Mouse (Mus musculus) lung, adult 2 months (tissue): Measurements from ENCODE around the gene Lck. TPM values are rescaled to one million over a fixed set of nuclear protein-coding genes. Genes with fewer than 3 reads are reported as not detected.
A peak's percentile ranks its signal among the peaks of the same experiment; 100 is the strongest.
"Not testable (repeated sequence)": the region's sequence is repeated elsewhere in the genome, so short reads cannot be mapped to it uniquely, and the experiment has no call there.

Experiments used
- DNase-seq: peaks from one replicate; pipeline ENCODE4 v3.0.0; 2022
- H3K4me1 ChIP-seq: fragments of 200-500 bp; 2 replicates; pipeline ENCODE4 v1.6.1; 2011; ENCODE audit warnings: low read length; ENCODE audit not compliant: control insufficient read depth, insufficient read depth
- H3K4me3 ChIP-seq: fragments of 200-500 bp; replicated peaks from 2 replicates; pipeline ENCODE3; 2011; ENCODE audit warnings: low read depth, mild to moderate bottlenecking, control low read depth, low read length; ENCODE audit errors: extremely low read depth
- CTCF ChIP-seq: fragments of 200-500 bp; IDR thresholded peaks from 2 replicates; pipeline ENCODE4 v1.5.1; 2011; ENCODE audit warnings: mild to moderate bottlenecking, low read length, control low read depth; ENCODE audit not compliant: insufficient read depth
- POLR2A ChIP-seq: fragments of 200-500 bp; IDR thresholded peaks from 2 replicates; pipeline ENCODE4 v1.6.1; 2011; ENCODE audit warnings: low read depth, mild to moderate bottlenecking, control low read depth, low read length, borderline replicate concordance; ENCODE audit errors: extremely low read depth
- WGBS: fragments of 180-500 bp; shearing (Covaris S2); methylation state at CpG from one replicate; pipeline ENCODE4 v1.1.7; 2018; 5-methylcytosine and 5-hydroxymethylcytosine counted together
- polyA plus RNA-seq: library from polyadenylated mRNA; depleted of rRNA; stranded (reverse); fragments of >200 nt; gene quantifications from 2 replicates; pipeline ENCODE4 v1.2.3, GENCODE M21; 2012

The Lck gene
- polyA plus RNA-seq, 1 experiment = 11.8 TPM

GRCm38 (mm10) chr4:129557256-129557808, 16.1 kb downstream of the Lck start:
- Histone ChIP-seq H3K4me3 (no peak overlapping the region), H3K4me1 (peaks cover 6% of the 10 kb centered on the region)
- DNase-seq = no peak
- TF ChIP-seq POLR2A = no peak
- no peak for TF ChIP-seq CTCF
- 78% methylated on average over 9 of the region's 9 CpGs for WGBS

GRCm38 (mm10) chr4:129556532-129557223, 16.8 kb downstream of the Lck start:
- TF ChIP-seq POLR2A = peak; percentile 87; the same call in 1 of the 2 replicates
- no peak for TF ChIP-seq CTCF
- WGBS = 6% methylated on average over 33 of the region's 33 CpGs
- Histone ChIP-seq H3K4me3 (peak overlapping the region; percentile 49), H3K4me1 (peaks cover 6% of the 10 kb centered on the region)
- DNase-seq = peak; percentile 93

DNA sequence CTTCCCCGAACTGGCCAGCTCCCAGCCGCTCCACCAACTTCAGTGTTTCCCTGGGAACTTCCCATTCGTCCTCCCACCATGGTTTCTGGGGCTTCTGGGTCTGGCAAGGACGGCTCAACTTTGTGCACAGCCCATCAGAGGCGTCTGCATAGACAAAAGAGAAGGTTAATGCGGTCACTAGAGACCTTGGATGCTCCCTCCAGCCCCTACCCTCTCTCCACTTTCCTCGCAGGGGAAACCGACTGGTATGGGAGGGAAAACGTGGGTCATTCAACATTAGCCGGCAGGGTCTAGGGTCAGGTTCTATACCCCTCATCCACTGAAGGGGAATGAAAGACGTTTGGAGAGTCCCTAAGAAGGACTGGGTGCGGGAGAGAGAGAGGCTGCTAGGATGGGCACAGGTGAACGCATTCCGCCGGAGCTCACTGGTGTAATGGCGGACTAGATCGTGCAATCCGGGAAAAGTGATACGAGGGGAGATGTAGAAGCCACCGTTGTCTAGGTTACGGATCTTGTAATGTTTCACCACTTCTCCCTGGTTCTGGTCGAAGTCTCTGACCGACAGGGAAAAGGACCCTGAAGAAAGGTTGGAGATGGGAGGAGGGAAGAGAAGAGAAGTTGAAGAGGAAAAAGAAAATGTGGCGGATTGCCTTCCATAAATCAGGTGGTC, 17.4 kb downstream of the Lck start:
- no peak for DNase-seq
- Histone ChIP-seq H3K4me3 (peak overlapping the region; percentile 38), H3K4me1 (peaks cover 6% of the 10 kb centered on the region)
- no peak for TF ChIP-seq CTCF
- WGBS = 1% methylated on average over 24 of the region's 24 CpGs

DNA sequence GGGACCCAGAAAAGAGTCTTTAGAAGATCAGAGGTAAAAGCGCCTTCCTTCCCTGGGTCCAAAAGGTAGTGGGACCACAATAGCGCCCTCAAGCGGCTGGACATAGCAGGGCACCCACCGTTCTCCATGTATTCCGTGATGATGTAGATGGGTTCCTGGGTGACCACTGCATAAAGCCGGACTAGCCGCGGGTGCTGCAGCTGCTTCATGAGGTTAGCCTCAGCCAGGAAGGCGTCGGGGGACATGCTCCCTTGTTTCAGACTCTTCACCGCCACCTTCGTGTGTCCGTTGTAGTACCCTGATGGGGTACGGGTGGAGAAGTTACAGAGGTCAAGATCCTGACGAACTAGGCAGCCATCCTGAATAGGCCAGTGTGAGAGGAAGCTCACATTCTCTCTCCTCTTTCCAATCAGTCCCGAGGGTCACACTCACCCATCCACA, 18.0 kb downstream of the Lck start:
- 15% methylated on average over 16 of the region's 16 CpGs for WGBS
- peak; percentile 51 for DNase-seq

DNA sequence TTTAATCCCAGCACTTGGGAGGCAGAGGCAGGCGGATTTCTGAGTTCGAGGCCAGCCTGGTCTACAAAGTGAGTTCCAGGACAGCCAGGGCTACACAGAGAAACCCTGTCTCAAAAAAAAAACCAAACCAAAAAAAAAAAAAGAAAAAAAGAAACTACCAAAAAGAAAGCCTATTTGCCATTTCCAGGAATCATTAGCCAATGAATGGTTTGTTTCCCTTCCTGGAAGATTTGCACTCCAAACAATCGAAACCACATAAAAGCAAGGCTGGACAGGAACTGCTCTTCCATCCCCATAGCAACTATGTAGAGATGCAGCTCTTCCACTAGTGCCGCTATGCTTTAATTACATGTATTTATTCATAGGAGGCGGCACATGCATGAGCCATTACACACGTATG, 18.9 kb downstream of the Lck start:
- not testable (repeated sequence) for H3K4me3 ChIP-seq, DNase-seq, H3K4me1 ChIP-seq
- WGBS = 76% methylated on average over 6 of the region's 6 CpGs

More for the DNA sequence above, 18.0 kb downstream of the Lck start:
- TF ChIP-seq POLR2A = no peak
- peak; percentile 73 for TF ChIP-seq CTCF
- peaks cover 6% of the 10 kb centered on the region for H3K4me1 ChIP-seq
- H3K4me3 ChIP-seq = peak overlapping the region; percentile 21

DNA sequence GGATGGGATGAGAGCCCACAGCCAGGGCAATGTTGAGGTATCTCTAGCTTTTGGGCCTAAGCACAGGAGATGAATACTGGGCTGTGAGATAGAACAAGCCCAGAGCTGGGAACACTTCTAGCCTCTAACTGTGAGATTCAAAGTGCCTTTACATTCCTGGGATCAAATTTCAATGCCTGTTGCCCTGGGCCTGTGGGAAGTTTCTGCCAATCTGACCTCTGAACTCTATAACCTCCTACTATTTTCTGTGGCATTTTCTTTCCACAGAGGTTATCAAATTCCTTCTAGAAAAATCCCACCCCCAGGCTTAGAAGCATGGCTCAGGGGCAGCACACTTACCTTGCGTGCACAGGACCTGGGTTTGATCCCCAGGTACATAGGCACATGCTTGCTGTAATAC, 23.1 kb downstream of the Lck start:
- TF ChIP-seq POLR2A = no peak
- TF ChIP-seq CTCF = no peak
- DNase-seq = no peak
- Histone ChIP-seq H3K4me1 (no peaks in the 10 kb centered on the region), H3K4me3 (no peak overlapping the region)
- WGBS = 77% methylated on average over 1 of the region's 1 CpGs

DNA sequence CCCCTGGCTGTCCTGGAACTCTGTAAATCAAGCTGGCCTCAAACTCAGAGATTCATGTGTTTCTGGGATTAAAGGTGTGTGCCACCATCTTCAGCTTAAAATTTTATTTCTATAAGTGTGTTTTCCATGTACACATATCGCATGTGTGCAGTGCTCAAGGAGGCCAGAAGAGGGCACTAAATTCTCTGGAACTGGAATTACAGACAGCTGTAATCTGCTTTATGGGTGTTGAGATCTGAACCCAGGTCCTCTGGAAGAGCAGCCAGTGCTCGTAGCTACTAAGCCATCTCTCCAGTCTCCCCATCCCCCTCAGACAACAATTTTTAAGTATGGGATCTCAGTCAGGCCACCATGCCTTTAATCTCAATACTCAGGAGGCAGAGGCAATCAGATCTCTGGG, 24.1 kb downstream of the Lck start:
- DNase-seq = peak; percentile 26
- no peak for TF ChIP-seq POLR2A
- no peak for TF ChIP-seq CTCF
- Histone ChIP-seq H3K4me3 (no peak overlapping the region), H3K4me1 (no peaks in the 10 kb centered on the region)
- WGBS = 88% methylated on average over 2 of the region's 2 CpGs

DNA sequence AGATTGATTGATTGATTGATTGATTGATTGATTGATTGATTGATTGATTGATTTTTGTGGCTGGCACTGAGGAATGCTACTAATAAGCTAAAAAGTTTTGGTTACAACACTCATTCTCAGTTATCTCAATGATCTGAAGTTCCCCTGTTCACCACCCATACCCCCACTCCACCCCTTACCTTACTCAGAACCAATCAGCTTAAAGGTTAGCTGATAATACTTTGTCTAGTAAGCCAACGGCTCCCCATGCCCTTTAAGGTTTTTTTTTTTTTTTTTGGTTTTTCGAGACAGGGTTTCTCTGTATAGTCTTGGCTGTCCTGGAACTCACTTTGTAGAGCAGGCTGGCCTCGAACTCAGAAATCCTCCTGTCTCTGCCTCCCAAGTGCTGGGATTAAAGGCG, 25.8 kb downstream of the Lck start:
- not testable (repeated sequence) for H3K4me3 ChIP-seq, H3K4me1 ChIP-seq, DNase-seq
- 73% methylated on average over 4 of the region's 4 CpGs for WGBS

DNA sequence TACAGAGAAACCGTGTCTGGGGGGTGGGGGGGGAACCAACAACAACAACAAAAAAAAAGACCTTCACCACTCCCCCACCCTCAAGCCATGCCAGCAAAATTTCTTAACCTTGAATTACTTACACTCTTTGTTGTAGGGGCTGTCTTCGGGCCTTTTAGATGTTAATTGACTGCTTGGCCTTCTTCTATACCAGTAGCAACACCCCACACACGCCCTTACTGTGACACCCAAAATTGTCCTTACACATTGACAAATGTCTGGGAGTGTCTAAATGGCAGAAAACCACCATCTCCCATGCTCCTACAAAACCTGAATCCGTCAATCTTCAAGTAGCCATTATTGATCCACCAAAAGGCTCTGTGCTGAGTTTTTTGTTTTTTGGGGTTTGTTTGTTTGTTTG, 29.3 kb downstream of the Lck start:
- Histone ChIP-seq H3K4me1 (peaks cover 6% of the 10 kb centered on the region; the same call in 1 of the 2 replicates), H3K4me3 (no peak overlapping the region)
- 89% methylated on average over 4 of the region's 4 CpGs for WGBS
- TF ChIP-seq CTCF (no peak), POLR2A (no peak)
- DNase-seq = no peak

- DNase-seq = peak; percentile 95
- under 1% methylated on average over 46 of the region's 46 CpGs for WGBS
These were observed 30.8 kb downstream of the Lck start, which contains the start of gene Hdac1 for GRCm38 (mm10) chr4:129542592-129543141. TSS of gene Hdac1 (minus strand) at chr4:129542713.

More at GRCm38 (mm10) chr4:129542592-129543141, 30.8 kb downstream of the Lck start, which contains the start of gene Hdac1:
- peaks cover 6% of the 10 kb centered on the region; the same call in 1 of the 2 replicates for H3K4me1 ChIP-seq
- TF ChIP-seq CTCF = no peak
- TF ChIP-seq POLR2A = peak; percentile 54
- H3K4me3 ChIP-seq = peak within 1 kb of the TSS; percentile 99
